Mouse (Mus musculus): ENCODE results near the gene Dnm3. TPM values are rescaled to one million over a fixed set of nuclear protein-coding genes. Genes with fewer than 3 reads are reported as not detected.

The Dnm3 gene
- polyA plus RNA-seq, 1 experiment, result 3.0 TPM

GRCm38 (mm10) chr1:162219781-162220180, 258.1 kb downstream of the Dnm3 start:
- no peak overlapping the region for H3ac ChIP-seq (ENCODE audit: control insufficient read depth, insufficient read length)
- peak overlapping the region; percentile 75 for H3K4me3 ChIP-seq
- peak overlapping the region; percentile 94 for H3K4me2 ChIP-seq (ENCODE audit: low read depth)
- peaks cover 15% of the 10 kb centered on the region for H3K36me3 ChIP-seq (ENCODE audit: control insufficient read depth, insufficient read depth)
- H3K27me3 ChIP-seq (ENCODE audit: control insufficient read depth, insufficient read depth, insufficient read length), result no peaks in the 10 kb centered on the region
- H3K79me2 ChIP-seq (ENCODE audit: control insufficient read depth, insufficient read depth), result peaks cover 59% of the 10 kb centered on the region
- no peak for TF ChIP-seq TCF12 (IDR thresholded peaks at IDR 0.05; ENCODE audit: insufficient read depth, poor library complexity, severe bottlenecking)
- TF ChIP-seq MYOD1 (IDR thresholded peaks at IDR 0.05; ENCODE audit: control insufficient read depth in 1 of 3, insufficient read length in 2 of 3, low read depth in 2 of 3), result no peak
- TF ChIP-seq SRF (IDR thresholded peaks at IDR 0.05; ENCODE audit: control insufficient read depth, insufficient read length, low read depth), result no peak
- no peak for TF ChIP-seq MAX (IDR thresholded peaks at IDR 0.05; ENCODE audit: low read depth)
- TF ChIP-seq TCF3 (IDR thresholded peaks at IDR 0.05; ENCODE audit: insufficient read length, low read depth), result no peak
- TF ChIP-seq CEBPB (IDR thresholded peaks at IDR 0.05; ENCODE audit: insufficient read depth, poor library complexity, severe bottlenecking), result no peak
- no peak for TF ChIP-seq POLR2AphosphoS2 (IDR thresholded peaks at IDR 0.05; ENCODE audit: insufficient read length, low read depth)
- TF ChIP-seq MYOG (IDR thresholded peaks at IDR 0.05; ENCODE audit: control insufficient read depth in 1 of 3, insufficient read depth in 1 of 3, insufficient read length in 2 of 3, low read depth in 2 of 3), result no peak
- TF ChIP-seq REST (IDR thresholded peaks at IDR 0.05; ENCODE audit: insufficient read depth, insufficient read length), result no peak

GRCm38 (mm10) chr1:162218530-162219180, 259.2 kb downstream of the Dnm3 start:
- Histone ChIP-seq H3K4me2 (ENCODE audit: low read depth) (peak overlapping the region; percentile 94), H3K27me3 (ENCODE audit: control insufficient read depth, insufficient read depth, insufficient read length) (no peaks in the 10 kb centered on the region), H3K4me3 (peak overlapping the region; percentile 75), H3K79me2 (ENCODE audit: control insufficient read depth, insufficient read depth) (peaks cover 59% of the 10 kb centered on the region), H3K36me3 (ENCODE audit: control insufficient read depth, insufficient read depth) (peaks cover 15% of the 10 kb centered on the region), H3ac (ENCODE audit: control insufficient read depth, insufficient read length) (no peak overlapping the region)
- no peak for TF ChIP-seq POLR2AphosphoS2 (IDR thresholded peaks at IDR 0.05; ENCODE audit: insufficient read length, low read depth)
- no peak for TF ChIP-seq MYOG (IDR thresholded peaks at IDR 0.05; ENCODE audit: control insufficient read depth in 1 of 3, insufficient read depth in 1 of 3, insufficient read length in 2 of 3, low read depth in 2 of 3)
- TF ChIP-seq MYOD1 (IDR thresholded peaks at IDR 0.05; ENCODE audit: control insufficient read depth in 1 of 3, insufficient read length in 2 of 3, low read depth in 2 of 3), result no peak
- TF ChIP-seq POLR2A (IDR thresholded peaks at IDR 0.05; ENCODE audit: insufficient read length, low read depth), result peak; percentile 18
- TF ChIP-seq E2F4 (IDR thresholded peaks at IDR 0.05; ENCODE audit: insufficient read depth), result no peak

- peaks cover 15% of the 10 kb centered on the region for H3K36me3 ChIP-seq (ENCODE audit: control insufficient read depth, insufficient read depth)
- peaks cover 48% of the 10 kb centered on the region for H3K79me2 ChIP-seq (ENCODE audit: control insufficient read depth, insufficient read depth)
- H3K4me3 ChIP-seq, result peak overlapping the region; percentile 75
- H3K27me3 ChIP-seq (ENCODE audit: control insufficient read depth, insufficient read depth, insufficient read length), result no peaks in the 10 kb centered on the region
- TF ChIP-seq POLR2A (IDR thresholded peaks at IDR 0.05; ENCODE audit: insufficient read length, low read depth), result peak; percentile 79
- peak; percentile 97 for TF ChIP-seq SRF (IDR thresholded peaks at IDR 0.05; ENCODE audit: control insufficient read depth, insufficient read length, low read depth)
- no peak for TF ChIP-seq CEBPB (IDR thresholded peaks at IDR 0.05; ENCODE audit: insufficient read depth, poor library complexity, severe bottlenecking)
- TF ChIP-seq POLR2AphosphoS2 (IDR thresholded peaks at IDR 0.05; ENCODE audit: insufficient read length, low read depth), result peak; percentile 95
- peak overlapping the region; percentile 94 for H3K4me2 ChIP-seq (ENCODE audit: low read depth)
- no peak overlapping the region for H3ac ChIP-seq (ENCODE audit: control insufficient read depth, insufficient read length)
Measured at GRCm38 (mm10) chr1:162217340-162217974, 260.4 kb downstream of the Dnm3 start.

GRCm38 (mm10) chr1:162216656-162217055, 261.2 kb downstream of the Dnm3 start:
- H3K27me3 ChIP-seq (ENCODE audit: control insufficient read depth, insufficient read depth, insufficient read length), result no peaks in the 10 kb centered on the region
- H3K4me2 ChIP-seq (ENCODE audit: low read depth), result peak overlapping the region; percentile 94
- H3ac ChIP-seq (ENCODE audit: control insufficient read depth, insufficient read length), result no peak overlapping the region
- H3K79me2 ChIP-seq (ENCODE audit: control insufficient read depth, insufficient read depth), result peaks cover 40% of the 10 kb centered on the region
- peaks cover 15% of the 10 kb centered on the region for H3K36me3 ChIP-seq (ENCODE audit: control insufficient read depth, insufficient read depth)
- H3K4me3 ChIP-seq, result peak overlapping the region; percentile 75
- TF ChIP-seq USF1 (IDR thresholded peaks at IDR 0.05; ENCODE audit: low read depth) (no peak), TCF3 (IDR thresholded peaks at IDR 0.05; ENCODE audit: insufficient read length, low read depth) (no peak), E2F4 (IDR thresholded peaks at IDR 0.05; ENCODE audit: insufficient read depth) (no peak), POLR2A (IDR thresholded peaks at IDR 0.05; ENCODE audit: insufficient read length, low read depth) (no peak), REST (IDR thresholded peaks at IDR 0.05; ENCODE audit: insufficient read depth, insufficient read length) (no peak), TCF12 (IDR thresholded peaks at IDR 0.05; ENCODE audit: insufficient read depth, poor library complexity, severe bottlenecking) (no peak), CEBPB (IDR thresholded peaks at IDR 0.05; ENCODE audit: insufficient read depth, poor library complexity, severe bottlenecking) (no peak), SRF (IDR thresholded peaks at IDR 0.05; ENCODE audit: control insufficient read depth, insufficient read length, low read depth) (no peak), MYOG (IDR thresholded peaks at IDR 0.05; ENCODE audit: control insufficient read depth in 1 of 3, insufficient read depth in 1 of 3, insufficient read length in 2 of 3, low read depth in 2 of 3) (no peak), MAX (IDR thresholded peaks at IDR 0.05; ENCODE audit: low read depth) (no peak), POLR2AphosphoS2 (IDR thresholded peaks at IDR 0.05; ENCODE audit: insufficient read length, low read depth) (no peak), MYOD1 (IDR thresholded peaks at IDR 0.05; ENCODE audit: control insufficient read depth in 1 of 3, insufficient read length in 2 of 3, low read depth in 2 of 3) (no peak)

- Histone ChIP-seq H3K79me2 (ENCODE audit: control insufficient read depth, insufficient read depth) (peaks cover 31% of the 10 kb centered on the region), H3K4me2 (ENCODE audit: low read depth) (peak overlapping the region; percentile 94), H3ac (ENCODE audit: control insufficient read depth, insufficient read length) (no peak overlapping the region), H3K4me3 (no peak overlapping the region), H3K27me3 (ENCODE audit: control insufficient read depth, insufficient read depth, insufficient read length) (no peaks in the 10 kb centered on the region), H3K36me3 (ENCODE audit: control insufficient read depth, insufficient read depth) (peaks cover 14% of the 10 kb centered on the region)
- TF ChIP-seq SRF (IDR thresholded peaks at IDR 0.05; ENCODE audit: control insufficient read depth, insufficient read length, low read depth) (no peak), TCF12 (IDR thresholded peaks at IDR 0.05; ENCODE audit: insufficient read depth, poor library complexity, severe bottlenecking) (no peak), POLR2A (IDR thresholded peaks at IDR 0.05; ENCODE audit: insufficient read length, low read depth) (peak; percentile 44), CEBPB (IDR thresholded peaks at IDR 0.05; ENCODE audit: insufficient read depth, poor library complexity, severe bottlenecking) (0 out of 2 replicates have a peak, but pooled peaks have one; percentile 34), MYOD1 (IDR thresholded peaks at IDR 0.05; ENCODE audit: control insufficient read depth in 1 of 3, insufficient read length in 2 of 3, low read depth in 2 of 3) (peak in 2 of 3 experiments; percentile 32 to 54), TCF3 (IDR thresholded peaks at IDR 0.05; ENCODE audit: insufficient read length, low read depth) (no peak), USF1 (IDR thresholded peaks at IDR 0.05; ENCODE audit: low read depth) (no peak), MYOG (IDR thresholded peaks at IDR 0.05; ENCODE audit: control insufficient read depth in 1 of 3, insufficient read depth in 1 of 3, insufficient read length in 2 of 3, low read depth in 2 of 3) (no peak), REST (IDR thresholded peaks at IDR 0.05; ENCODE audit: insufficient read depth, insufficient read length) (no peak), E2F4 (IDR thresholded peaks at IDR 0.05; ENCODE audit: insufficient read depth) (no peak)
Measured at GRCm38 (mm10) chr1:162215743-162216142, 262.1 kb downstream of the Dnm3 start.
